Mouse (Mus musculus): ENCODE results near the gene Rflnb.

GRCm38 (mm10) chr11:75976748-75977147 lies 50.8 kb downstream of the Rflnb start:
- TF ChIP-seq POLR2A (IDR thresholded peaks at IDR 0.05; ENCODE audit: insufficient read depth, low read depth, low read length) (no peak), CTCF (IDR thresholded peaks at IDR 0.05) (no peak), EP300 (IDR thresholded peaks at IDR 0.05; ENCODE audit: insufficient read depth, low read depth, low read length) (no peak)
